Mouse (Mus musculus) CD4-positive, CD25-positive, alpha-beta regulatory T cell, adult 4 months (primary cell): ENCODE results near the gene Nr4a3. TPM values are rescaled to one million over a fixed set of nuclear protein-coding genes. Genes with fewer than 3 reads are reported as not detected.
A peak's percentile ranks its signal among the peaks of the same experiment; 100 is the strongest.

Source experiments
- ATAC-seq: one replicate; pipeline ENCODE4 v1.8.0; 2017
- polyA plus RNA-seq, 2 experiments: library from polyadenylated mRNA; unstranded; fragments of 100-300 nt; shearing (Covaris generic); gene quantifications; one replicate each; pipeline ENCODE4 v1.2.1; 2017

Nr4a3 gene
- polyA plus RNA-seq, 2 experiments from 2014 or later: 2.2 to 2.3 TPM

- peak; percentile 61 for ATAC-seq
These were observed 71.2 kb downstream of the Nr4a3 start for GRCm38 (mm10) chr4:48116191-48116590.

- peak; percentile 66 for ATAC-seq
These were observed 79.4 kb downstream of the Nr4a3 start for GRCm38 (mm10) chr4:48124416-48124772.

DNA sequence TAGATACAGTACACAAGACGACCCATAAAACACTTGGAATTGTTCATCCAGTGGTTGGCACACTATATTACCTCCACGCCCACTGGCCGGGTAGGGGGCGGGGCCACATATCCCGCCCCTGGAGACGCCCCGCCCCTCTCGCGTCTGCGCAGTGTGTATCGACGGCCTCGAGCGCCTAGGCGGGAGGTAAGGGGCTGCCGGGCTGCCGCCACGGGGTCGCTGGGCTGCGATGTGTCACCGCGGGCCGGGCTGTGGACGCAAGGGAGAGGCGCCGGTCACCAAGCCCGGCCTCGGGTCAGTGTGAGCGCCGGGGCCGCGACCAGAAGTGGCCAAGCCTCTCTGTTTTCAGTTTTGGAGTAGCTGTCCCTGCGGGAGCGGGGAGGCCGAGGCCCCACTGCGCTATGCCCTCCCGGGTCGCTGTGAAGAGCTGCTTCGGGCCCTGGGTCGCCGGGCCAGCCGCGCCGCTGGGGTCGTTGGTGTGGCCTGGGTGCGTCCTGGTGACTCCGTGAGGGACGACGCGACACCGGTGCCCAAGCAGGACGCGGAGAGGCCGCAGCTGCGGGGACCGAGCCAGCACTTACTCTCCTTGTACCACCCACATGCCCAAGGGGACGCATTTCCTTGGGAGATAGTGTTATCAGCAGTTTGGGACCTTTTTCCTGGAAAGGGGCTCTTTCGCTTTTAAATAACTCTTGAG is 80.0 kb downstream of the Nr4a3 start, which contains the start of gene Stx17:
Stx17 (plus strand) TSS at position 143 of the 697 bp plus-strand sequence.
- peak; percentile 93 for ATAC-seq

DNA sequence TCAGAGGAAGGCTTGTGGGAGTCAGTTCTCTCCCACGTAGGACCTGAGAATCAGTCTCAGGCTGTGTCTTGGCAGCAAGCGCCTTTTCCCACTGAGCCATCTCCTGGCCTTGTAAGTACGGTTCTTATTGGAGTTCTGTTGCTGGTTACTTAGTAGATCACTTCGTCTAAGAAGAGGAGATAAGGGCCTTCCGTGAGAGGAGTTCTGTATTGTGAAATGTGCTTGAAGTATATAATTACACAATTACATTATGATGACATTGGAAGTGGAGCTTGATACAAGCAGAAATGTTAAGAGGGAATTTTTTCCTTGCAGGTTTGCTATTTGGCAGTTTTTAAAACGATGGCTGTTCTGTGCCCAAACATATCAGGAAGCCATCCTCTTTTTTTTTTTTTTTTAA is 85.4 kb downstream of the Nr4a3 start:
- no peak for ATAC-seq

- no peak for ATAC-seq
These were observed 86.7 kb downstream of the Nr4a3 start for GRCm38 (mm10) chr4:48131606-48132005.

- no peak for ATAC-seq
These were observed 87.8 kb downstream of the Nr4a3 start for GRCm38 (mm10) chr4:48132721-48133120.

Other genes starting within 250 kb of the Nr4a3 start
- gene Stx17, start 79.8 kb downstream of the Nr4a3 start, polyA plus RNA-seq: 10 to 100 TPM; 11.3 to 18.7 TPM
- gene Erp44, start 234.4 kb downstream of the Nr4a3 start, polyA plus RNA-seq: 10 to 100 TPM; 45.4 to 68.3 TPM
- gene Invs, start 234.6 kb downstream of the Nr4a3 start, polyA plus RNA-seq: 10 to 100 TPM in 1 of 2 experiments, 1 to 10 TPM in 1; 8.6 to 11.4 TPM